Mouse (Mus musculus): Measurements from ENCODE around the gene Smarcc1. TPM values are rescaled to one million over a fixed set of nuclear protein-coding genes. Genes with fewer than 3 reads are reported as not detected.

The Smarcc1 gene
- polyA plus RNA-seq, 1 experiment from 2014 or later: 69.1 TPM

- no peaks in the 10 kb centered on the region for H3K27me3 ChIP-seq (replicated peaks; ENCODE audit: control insufficient read depth, insufficient read depth, low read length)
- H3K4me1 ChIP-seq (replicated peaks; ENCODE audit: control insufficient read depth, insufficient read depth, low read length): no peaks in the 10 kb centered on the region
- no peak overlapping the region for H3K4me2 ChIP-seq
- no peak overlapping the region for H3K9ac ChIP-seq (ENCODE audit: low read depth, low read length)
- DNase-seq (ENCODE audit: low spot score): no peak
- no peak overlapping the region for H3K27ac ChIP-seq (ENCODE audit: low read depth, low read length)
- no peak for ATAC-seq (replicated peaks; ENCODE audit: low FRiP score)
- peaks cover 64% of the 10 kb centered on the region for H3K36me3 ChIP-seq (ENCODE audit: control insufficient read depth, insufficient read depth, low read length)
- H3K4me3 ChIP-seq (ENCODE audit: low read depth, low read length): no peak overlapping the region
- H3K9me3 ChIP-seq (ENCODE audit: control insufficient read depth, low read length): no peaks in the 10 kb centered on the region
- 90% methylated on average over 8 of the region's 8 CpGs for WGBS
These were observed 31.8 kb upstream of the Smarcc1 start for GRCm38 (mm10) chr9:110085693-110086092.

DNA sequence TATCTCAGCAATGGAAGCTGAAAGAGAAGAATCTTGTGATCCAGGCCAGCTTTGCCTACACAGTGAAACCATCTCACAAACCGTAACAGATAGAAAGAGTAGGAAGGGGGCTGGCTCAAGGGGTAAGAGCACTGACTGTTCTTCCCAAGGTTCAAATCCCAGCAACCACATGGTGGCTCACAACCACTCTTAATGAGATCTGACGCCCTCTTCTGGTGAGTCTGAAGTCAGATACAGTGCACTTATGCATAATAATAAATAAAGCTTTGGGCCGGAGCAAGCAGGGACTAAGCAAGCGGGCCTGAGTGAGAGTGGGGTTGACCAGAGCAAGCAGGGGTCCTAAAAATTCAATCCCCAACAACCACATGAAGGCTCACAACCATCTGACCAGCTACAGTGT is 24.2 kb upstream of the Smarcc1 start:
- Histone ChIP-seq H3K27ac (ENCODE audit: low read depth, low read length) (no peak overlapping the region), H3K27me3 (replicated peaks; ENCODE audit: control insufficient read depth, insufficient read depth, low read length) (no peaks in the 10 kb centered on the region), H3K9me3 (ENCODE audit: control insufficient read depth, low read length) (no peaks in the 10 kb centered on the region), H3K4me1 (replicated peaks; ENCODE audit: control insufficient read depth, insufficient read depth, low read length) (no peaks in the 10 kb centered on the region), H3K9ac (ENCODE audit: low read depth, low read length) (no peak overlapping the region), H3K4me2 (no peak overlapping the region), H3K36me3 (ENCODE audit: control insufficient read depth, insufficient read depth, low read length) (peaks cover 70% of the 10 kb centered on the region), H3K4me3 (ENCODE audit: low read depth, low read length) (no peak overlapping the region)
- DNase-seq (ENCODE audit: low spot score) (no peak), ATAC-seq (replicated peaks; ENCODE audit: low FRiP score) (no peak)
- WGBS: 79% methylated on average over 4 of the region's 4 CpGs

- H3K36me3 ChIP-seq (ENCODE audit: control insufficient read depth, insufficient read depth, low read length): peaks cover 69% of the 10 kb centered on the region
- H3K27ac ChIP-seq (ENCODE audit: low read depth, low read length): no peak overlapping the region
- no peaks in the 10 kb centered on the region for H3K9me3 ChIP-seq (ENCODE audit: control insufficient read depth, low read length)
- no peak overlapping the region for H3K4me2 ChIP-seq
- no peak overlapping the region for H3K4me3 ChIP-seq (ENCODE audit: low read depth, low read length)
- no peak overlapping the region for H3K9ac ChIP-seq (ENCODE audit: low read depth, low read length)
- 91% methylated on average over 4 of the region's 4 CpGs for WGBS
- no peaks in the 10 kb centered on the region for H3K4me1 ChIP-seq (replicated peaks; ENCODE audit: control insufficient read depth, insufficient read depth, low read length)
- H3K27me3 ChIP-seq (replicated peaks; ENCODE audit: control insufficient read depth, insufficient read depth, low read length): no peaks in the 10 kb centered on the region
- ATAC-seq (replicated peaks; ENCODE audit: low FRiP score): no peak
- no peak for DNase-seq (ENCODE audit: low spot score)
These were observed 22.7 kb upstream of the Smarcc1 start for GRCm38 (mm10) chr9:110094761-110095160.

- no peaks in the 10 kb centered on the region for H3K27me3 ChIP-seq (replicated peaks; ENCODE audit: control insufficient read depth, insufficient read depth, low read length)
- no peak for DNase-seq (ENCODE audit: low spot score)
- no peak overlapping the region for H3K27ac ChIP-seq (ENCODE audit: low read depth, low read length)
- H3K4me3 ChIP-seq (ENCODE audit: low read depth, low read length): no peak overlapping the region
- 95% methylated on average over 3 of the region's 3 CpGs for WGBS
- H3K4me2 ChIP-seq: no peak overlapping the region
- no peak overlapping the region for H3K9ac ChIP-seq (ENCODE audit: low read depth, low read length)
- H3K4me1 ChIP-seq (replicated peaks; ENCODE audit: control insufficient read depth, insufficient read depth, low read length): peaks cover 4% of the 10 kb centered on the region
- H3K9me3 ChIP-seq (ENCODE audit: control insufficient read depth, low read length): no peaks in the 10 kb centered on the region
- peaks cover 39% of the 10 kb centered on the region for H3K36me3 ChIP-seq (ENCODE audit: control insufficient read depth, insufficient read depth, low read length)
- ATAC-seq (replicated peaks; ENCODE audit: low FRiP score): no peak
These were observed 19.7 kb upstream of the Smarcc1 start for GRCm38 (mm10) chr9:110097791-110098190.

GRCm38 (mm10) chr9:110100627-110101600 is 16.6 kb upstream of the Smarcc1 start:
- Histone ChIP-seq H3K9me3 (ENCODE audit: control insufficient read depth, low read length) (no peaks in the 10 kb centered on the region), H3K9ac (ENCODE audit: low read depth, low read length) (peak overlapping the region; percentile 88), H3K27me3 (replicated peaks; ENCODE audit: control insufficient read depth, insufficient read depth, low read length) (no peaks in the 10 kb centered on the region), H3K4me1 (replicated peaks; ENCODE audit: control insufficient read depth, insufficient read depth, low read length) (peaks cover 6% of the 10 kb centered on the region), H3K36me3 (ENCODE audit: control insufficient read depth, insufficient read depth, low read length) (peaks cover 31% of the 10 kb centered on the region), H3K4me3 (ENCODE audit: low read depth, low read length) (peak overlapping the region; percentile 85), H3K27ac (ENCODE audit: low read depth, low read length) (no peak overlapping the region), H3K4me2 (peak overlapping the region; percentile 84)
- DNase-seq (ENCODE audit: low spot score) (peak; percentile 87), ATAC-seq (replicated peaks; ENCODE audit: low FRiP score) (peak; percentile 91)
- 3% methylated on average over 41 of the region's 41 CpGs for WGBS

DNA sequence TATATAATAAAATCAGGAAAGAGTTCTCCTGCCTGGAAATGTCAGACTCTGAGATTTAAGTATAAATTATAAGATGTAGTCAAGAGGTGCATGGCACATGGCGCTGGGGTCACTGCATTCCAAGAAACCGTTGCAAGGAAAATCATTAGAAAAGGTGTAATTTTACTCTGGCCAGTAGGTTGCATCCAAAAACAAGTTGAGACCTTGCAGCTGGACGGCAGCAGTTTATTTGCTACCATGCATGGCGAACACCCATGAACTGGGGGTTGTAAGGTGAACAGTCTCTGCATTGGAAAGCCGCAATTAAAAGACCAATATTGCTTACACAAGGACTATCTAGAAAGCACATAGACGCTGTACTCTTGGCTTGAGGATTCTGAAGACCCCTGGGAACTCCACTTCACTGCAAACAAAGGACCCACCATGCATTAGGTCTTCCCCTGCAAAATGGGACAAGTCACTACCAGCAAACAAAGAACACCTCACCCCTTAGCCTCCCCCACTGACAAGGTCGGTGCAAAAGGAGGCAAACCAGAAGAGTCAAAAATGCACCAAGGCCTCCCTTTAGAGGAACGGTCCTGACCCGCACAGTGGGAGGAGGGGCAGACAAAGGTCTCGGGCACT is 1.0 kb upstream of the Smarcc1 start:
- Histone ChIP-seq H3K4me2 (peak overlapping the region; percentile 84), H3K4me3 (ENCODE audit: low read depth, low read length) (peak overlapping the region; percentile 94), H3K4me1 (replicated peaks; ENCODE audit: control insufficient read depth, insufficient read depth, low read length) (peaks cover 13% of the 10 kb centered on the region), H3K27me3 (replicated peaks; ENCODE audit: control insufficient read depth, insufficient read depth, low read length) (no peaks in the 10 kb centered on the region), H3K27ac (ENCODE audit: low read depth, low read length) (peak overlapping the region; percentile 95), H3K9ac (ENCODE audit: low read depth, low read length) (peak overlapping the region; percentile 83), H3K9me3 (ENCODE audit: control insufficient read depth, low read length) (no peaks in the 10 kb centered on the region), H3K36me3 (ENCODE audit: control insufficient read depth, insufficient read depth, low read length) (peaks cover 8% of the 10 kb centered on the region; the same call in 1 of the 2 replicates)
- DNase-seq (ENCODE audit: low spot score): no peak
- 17% methylated on average over 10 of the region's 10 CpGs for WGBS
- ATAC-seq (replicated peaks; ENCODE audit: low FRiP score): no peak

- DNase-seq (ENCODE audit: low spot score) (no peak), ATAC-seq (replicated peaks; ENCODE audit: low FRiP score) (peak; percentile 0; the same call in 1 of the 2 replicates)
- Histone ChIP-seq H3K4me3 (ENCODE audit: low read depth, low read length) (peak within 1 kb of the TSS; percentile 94), H3K9me3 (ENCODE audit: control insufficient read depth, low read length) (no peaks in the 10 kb centered on the region), H3K9ac (ENCODE audit: low read depth, low read length) (peak within 1 kb of the TSS; percentile 83), H3K27ac (ENCODE audit: low read depth, low read length) (peak within 1 kb of the TSS; percentile 95), H3K27me3 (replicated peaks; ENCODE audit: control insufficient read depth, insufficient read depth, low read length) (no peaks in the 10 kb centered on the region), H3K36me3 (ENCODE audit: control insufficient read depth, insufficient read depth, low read length) (peaks cover 5% of the 10 kb centered on the region; the same call in 1 of the 2 replicates), H3K4me1 (replicated peaks; ENCODE audit: control insufficient read depth, insufficient read depth, low read length) (peaks cover 13% of the 10 kb centered on the region), H3K4me2 (peak within 1 kb of the TSS; percentile 84)
- WGBS: 0% methylated on average over 17 of the region's 17 CpGs
These were observed 251 bp downstream of the Smarcc1 start, which contains the start of gene Dhx30 for GRCm38 (mm10) chr9:110117779-110118139. Dhx30 (minus strand) TSS chr9:110117830.

- H3K4me3 ChIP-seq (ENCODE audit: low read depth, low read length): peak overlapping the region; percentile 94
- DNase-seq (ENCODE audit: low spot score) (no peak), ATAC-seq (replicated peaks; ENCODE audit: low FRiP score) (no peak)
- peaks cover 13% of the 10 kb centered on the region for H3K4me1 ChIP-seq (replicated peaks; ENCODE audit: control insufficient read depth, insufficient read depth, low read length)
- no peaks in the 10 kb centered on the region for H3K9me3 ChIP-seq (ENCODE audit: control insufficient read depth, low read length)
- 64% methylated on average over 1 of the region's 1 CpGs for WGBS
- H3K4me2 ChIP-seq: peak overlapping the region; percentile 84
- no peaks in the 10 kb centered on the region for H3K27me3 ChIP-seq (replicated peaks; ENCODE audit: control insufficient read depth, insufficient read depth, low read length)
- no peak overlapping the region; the same call in 1 of the 2 replicates for H3K27ac ChIP-seq (ENCODE audit: low read depth, low read length)
- H3K9ac ChIP-seq (ENCODE audit: low read depth, low read length): peak overlapping the region; percentile 83
- peaks cover 5% of the 10 kb centered on the region; the same call in 1 of the 2 replicates for H3K36me3 ChIP-seq (ENCODE audit: control insufficient read depth, insufficient read depth, low read length)
These were observed 741 bp downstream of the Smarcc1 start for GRCm38 (mm10) chr9:110118249-110118648.
